Mouse (Mus musculus) gastrocnemius, adult 8-10 months (tissue): Measurements from ENCODE around the gene Ptpra. TPM values are rescaled to one million over a fixed set of nuclear protein-coding genes. Genes with fewer than 3 reads are reported as not detected.

ENCODE experiments used
- DNase-seq, 2 experiments: peaks; one replicate each; pipeline ENCODE4 v3.0.0; 2022; ENCODE audit warnings: low spot score in 2 of 2
- total RNA-seq, 4 experiments: library from RNA; stranded (reverse); gene quantifications; 2 replicates each; pipeline ENCODE4 v1.2.4; 2022

Gene Ptpra
- total RNA-seq: 10 to 100 TPM; 12.2 to 18.8 (median 14.5) TPM

GRCm38 (mm10) chr2:130449794-130450433 is at the start of gene Ptpra:
Gene Ptpra (plus strand): TSS chr2:130450278.
- DNase-seq: peak; percentile 80 to 82

GRCm38 (mm10) chr2:130401891-130402290 is 48.2 kb upstream of the Ptpra start:
- DNase-seq: no peak

GRCm38 (mm10) chr2:130404939-130405338 is 45.1 kb upstream of the Ptpra start, which contains the start of the genes Gm28372 and 1700020A23Rik:
Gene Gm28372 (plus strand): TSS chr2:130405239.
Gene 1700020A23Rik (plus strand): TSS chr2:130405259.
- DNase-seq: no peak

- no peak for DNase-seq
Measured at GRCm38 (mm10) chr2:130406178-130406577, 43.9 kb upstream of the Ptpra start, which contains the start of gene Tmem239. Gene Tmem239 (plus strand): TSS chr2:130406478.

- DNase-seq: no peak
Measured at GRCm38 (mm10) chr2:130408194-130408593, 41.9 kb upstream of the Ptpra start.

GRCm38 (mm10) chr2:130411558-130412495 is 38.3 kb upstream of the Ptpra start:
- DNase-seq: peak; percentile 73 to 82

- DNase-seq: no peak
Measured at GRCm38 (mm10) chr2:130412775-130413174, 37.3 kb upstream of the Ptpra start.

GRCm38 (mm10) chr2:130414094-130414856 is 35.8 kb upstream of the Ptpra start:
- no peak for DNase-seq

GRCm38 (mm10) chr2:130421781-130422620 is 28.1 kb upstream of the Ptpra start:
- DNase-seq: no peak

GRCm38 (mm10) chr2:130423397-130424125 is 26.5 kb upstream of the Ptpra start:
- peak; percentile 48 to 72 for DNase-seq

- DNase-seq: peak; percentile 81 to 87
Measured at GRCm38 (mm10) chr2:130424126-130424853, 25.8 kb upstream of the Ptpra start, which contains the start of the genes Vps16 and Pced1a. Gene Vps16 (plus strand): TSS chr2:130424339. Gene Pced1a (minus strand): TSS chr2:130424701.

- no peak for DNase-seq
Measured at GRCm38 (mm10) chr2:130425112-130425511, 25.0 kb upstream of the Ptpra start.

GRCm38 (mm10) chr2:130429851-130430250 is 20.2 kb upstream of the Ptpra start:
- no peak for DNase-seq

- DNase-seq: no peak
Measured at GRCm38 (mm10) chr2:130430484-130430883, 19.6 kb upstream of the Ptpra start.

- DNase-seq: no peak
Measured at GRCm38 (mm10) chr2:130432157-130432556, 17.9 kb upstream of the Ptpra start.

- DNase-seq: no peak
Measured at GRCm38 (mm10) chr2:130433152-130433551, 16.9 kb upstream of the Ptpra start.

- DNase-seq: no peak
Measured at GRCm38 (mm10) chr2:130436769-130437168, 13.3 kb upstream of the Ptpra start.

- DNase-seq: no peak
Measured at GRCm38 (mm10) chr2:130438861-130439260, 11.2 kb upstream of the Ptpra start.
